Mouse (Mus musculus) cerebellum, adult 8-10 months (tissue): Measurements from ENCODE around the gene Gm10999.
"Not testable (repeated sequence)": the region's sequence is repeated elsewhere in the genome, so short reads cannot be mapped to it uniquely, and the experiment has no call there.

ENCODE experiments used
- DNase-seq: peaks from one replicate; pipeline ENCODE4 v3.0.0; 2022

Gene Gm10999

GRCm38 (mm10) chr8:129131561-129131960 lies at the start of gene Gm10999:
Gene Gm10999, minus strand, starts transcription at chr8:129131661.
- no peak for DNase-seq

- no peak for DNase-seq
Observed at GRCm38 (mm10) chr8:129133475-129133874, 2.0 kb upstream of the Gm10999 start.

- DNase-seq: not testable (repeated sequence)
Observed at GRCm38 (mm10) chr8:129115761-129116160, 15.7 kb downstream of the Gm10999 start.
